Mouse (Mus musculus) CH12.LX (cell line): ENCODE measurements around the gene Shisa8. TPM values are rescaled to one million over a fixed set of nuclear protein-coding genes. Genes with fewer than 3 reads are reported as not detected.
A peak's percentile ranks its signal among the peaks of the same experiment; 100 is the strongest.

Experiments used
- DNase-seq: peaks from one replicate; pipeline ENCODE4 v3.0.0-alpha.2; 2013; ENCODE audit errors: extremely low read depth
- H3K27ac ChIP-seq: 2 replicates; pipeline ENCODE4 v1.5.1; 2012; ENCODE audit warnings: low read depth, mild to moderate bottlenecking, control low read depth, moderate library complexity; ENCODE audit not compliant: insufficient read depth
- H3K27me3 ChIP-seq: replicated peaks from 2 replicates; pipeline ENCODE3; 2012; ENCODE audit warnings: inconsistent platforms
- H3K36me3 ChIP-seq, 2 experiments: replicated peaks in 1 of 2; 2 replicates each; pipeline versions ENCODE3 to v1.6.1; 2012; ENCODE audit warnings: inconsistent platforms in 1 of 2, low read length in 1 of 2, mild to moderate bottlenecking in 1 of 2, mixed read lengths in 1 of 2, moderate library complexity in 1 of 2; ENCODE audit not compliant: control insufficient read depth in 1 of 2, insufficient read depth in 1 of 2
- H3K4me1 ChIP-seq, 2 experiments: 2 replicates each; pipeline ENCODE4 v1.6.1; 2012; ENCODE audit warnings: inconsistent platforms in 1 of 2, moderate library complexity in 1 of 2; ENCODE audit not compliant: insufficient read depth in 2 of 2, control insufficient read depth in 1 of 2
- H3K4me2 ChIP-seq: 2 replicates; pipeline ENCODE4 v1.6.1; 2012; ENCODE audit warnings: low read depth, mild to moderate bottlenecking, control low read depth; ENCODE audit not compliant: poor library complexity, insufficient read depth, severe bottlenecking
- H3K4me3 ChIP-seq, 3 experiments: fragments of 150-350 bp in 1 of 3; sonication (generic) in 1 of 3; replicated peaks in 1 of 3; 2 replicates each; pipeline versions ENCODE3 to v1.5.1; 2011 to 2012; ENCODE audit warnings: low read depth in 2 of 3, low read length in 2 of 3, mild to moderate bottlenecking in 2 of 3, moderate library complexity in 2 of 3, control low read depth in 1 of 3, improper control_type of control experiment in 1 of 3, inconsistent platforms in 1 of 3, mixed read lengths in 1 of 3; ENCODE audit not compliant: poor library complexity in 1 of 3
- H3K79me2 ChIP-seq: replicated peaks from 2 replicates; pipeline ENCODE4 v1.6.1; 2012; ENCODE audit warnings: mild to moderate bottlenecking, moderate library complexity; ENCODE audit not compliant: control insufficient read depth, poor library complexity, insufficient read depth, severe bottlenecking; ENCODE audit errors: extremely low read depth
- H3K9ac ChIP-seq: 2 replicates; pipeline ENCODE4 v1.6.1; 2012; ENCODE audit warnings: low read depth, mild to moderate bottlenecking, control low read depth, moderate library complexity; ENCODE audit not compliant: insufficient read depth
- H3K9me3 ChIP-seq: replicated peaks from 2 replicates; pipeline ENCODE3; 2012; ENCODE audit warnings: low read length, inconsistent platforms, mixed read lengths
- BHLHE40 ChIP-seq: IDR thresholded peaks from 2 replicates; pipeline ENCODE4 v1.6.1; 2011; ENCODE audit warnings: mild to moderate bottlenecking, low read depth, low read length, improper control_type of control experiment
- CHD1 ChIP-seq: IDR thresholded peaks from 2 replicates; pipeline ENCODE4 v1.6.1; 2012; ENCODE audit warnings: low read depth, low read length, improper control_type of control experiment, inconsistent platforms
- CHD2 ChIP-seq: IDR thresholded peaks from 2 replicates; pipeline ENCODE4 v1.6.1; 2011; ENCODE audit warnings: low read length, improper control_type of control experiment
- CTCF ChIP-seq, 2 experiments: IDR thresholded peaks in 1 of 2; conservative IDR thresholded peaks in 1 of 2; 2 replicates each; pipeline ENCODE4 v1.5.1; 2011 to 2012; ENCODE audit warnings: low read depth in 2 of 2, low read length in 2 of 2, improper control_type of control experiment in 1 of 2, inconsistent platforms in 1 of 2, mild to moderate bottlenecking in 1 of 2, moderate library complexity in 1 of 2
- E2F4 ChIP-seq: IDR thresholded peaks from 2 replicates; pipeline ENCODE4 v1.6.1; 2011; ENCODE audit warnings: low read depth, low read length, improper control_type of control experiment; ENCODE audit not compliant: insufficient replicate concordance
- ELF1 ChIP-seq: IDR thresholded peaks from 2 replicates; pipeline ENCODE4 v1.6.1; 2014; ENCODE audit warnings: low read depth, mild to moderate bottlenecking, inconsistent platforms, low read length, improper control_type of control experiment
- EP300 ChIP-seq: IDR thresholded peaks from 2 replicates; pipeline ENCODE4 v1.6.1; 2011; ENCODE audit warnings: low read length, improper control_type of control experiment
- ETS1 ChIP-seq: conservative IDR thresholded peaks from 2 replicates; pipeline ENCODE4 v1.6.1; 2012; ENCODE audit warnings: low read depth, mild to moderate bottlenecking, inconsistent platforms, low read length, improper control_type of control experiment, moderate library complexity
- GABPA ChIP-seq: IDR thresholded peaks from 2 replicates; pipeline ENCODE4 v1.6.1; 2012; ENCODE audit warnings: low read depth, low read length, improper control_type of control experiment, inconsistent platforms; ENCODE audit not compliant: insufficient replicate concordance
- IRF4 ChIP-seq: IDR thresholded peaks from 2 replicates; pipeline ENCODE4 v1.6.1; 2014; ENCODE audit warnings: low read depth, mild to moderate bottlenecking, inconsistent platforms, low read length, improper control_type of control experiment
- JUN ChIP-seq: IDR thresholded peaks from 2 replicates; pipeline ENCODE4 v1.6.1; 2011; ENCODE audit warnings: low read depth, mild to moderate bottlenecking, low read length, improper control_type of control experiment, moderate library complexity; ENCODE audit not compliant: insufficient read depth
- JUND ChIP-seq: conservative IDR thresholded peaks from 2 replicates; pipeline ENCODE4 v1.6.1; 2011; ENCODE audit warnings: low read depth, low read length, improper control_type of control experiment
- KAT2A ChIP-seq: IDR thresholded peaks from 2 replicates; pipeline ENCODE4 v1.6.1; 2012; ENCODE audit warnings: low read length, improper control_type of control experiment, inconsistent platforms; ENCODE audit not compliant: insufficient replicate concordance
- MAFK ChIP-seq: IDR thresholded peaks from 2 replicates; pipeline ENCODE4 v1.6.1; 2011; ENCODE audit warnings: low read length, improper control_type of control experiment; ENCODE audit not compliant: insufficient replicate concordance
- MAX ChIP-seq: IDR thresholded peaks from 2 replicates; pipeline ENCODE4 v1.6.1; 2011; ENCODE audit warnings: low read length, improper control_type of control experiment
- MAZ ChIP-seq: IDR thresholded peaks from 2 replicates; pipeline ENCODE4 v1.6.1; 2012; ENCODE audit warnings: low read depth, mild to moderate bottlenecking, inconsistent platforms, low read length, improper control_type of control experiment, moderate library complexity
- MEF2A ChIP-seq: IDR thresholded peaks from 2 replicates; pipeline ENCODE4 v1.6.1; 2014; ENCODE audit warnings: low read depth, mild to moderate bottlenecking, inconsistent platforms, low read length, improper control_type of control experiment, borderline replicate concordance
- MXI1 ChIP-seq: IDR thresholded peaks from 2 replicates; pipeline ENCODE4 v1.6.1; 2011; ENCODE audit warnings: mild to moderate bottlenecking, low read depth, low read length, improper control_type of control experiment
- MYC ChIP-seq: IDR thresholded peaks from 2 replicates; pipeline ENCODE4 v1.6.1; 2011; ENCODE audit warnings: low read depth, mild to moderate bottlenecking, improper control_type of control experiment, low read length
- NELFE ChIP-seq: IDR thresholded peaks from 2 replicates; pipeline ENCODE4 v1.6.1; 2011; ENCODE audit warnings: low read depth, low read length, improper control_type of control experiment
- NRF1 ChIP-seq: IDR thresholded peaks from 2 replicates; pipeline ENCODE4 v1.6.1; 2014; ENCODE audit warnings: low read depth, mild to moderate bottlenecking, inconsistent platforms, low read length, improper control_type of control experiment, moderate library complexity
- POLR2A ChIP-seq: IDR thresholded peaks from 2 replicates; pipeline ENCODE4 v1.6.1; 2011; ENCODE audit warnings: low read depth, mild to moderate bottlenecking, improper control_type of control experiment, low read length
- POLR2AphosphoS2 ChIP-seq: IDR thresholded peaks from 2 replicates; pipeline ENCODE4 v1.6.1; 2011; ENCODE audit warnings: low read depth, low read length, improper control_type of control experiment
- RAD21 ChIP-seq: IDR thresholded peaks from 2 replicates; pipeline ENCODE4 v1.6.1; 2011; ENCODE audit warnings: low read depth, mild to moderate bottlenecking, low read length, improper control_type of control experiment, moderate library complexity
- RCOR1 ChIP-seq: conservative IDR thresholded peaks from 2 replicates; pipeline ENCODE4 v1.6.1; 2012; ENCODE audit warnings: low read depth, mild to moderate bottlenecking, inconsistent platforms, low read length, improper control_type of control experiment
- SIN3A ChIP-seq: IDR thresholded peaks from 2 replicates; pipeline ENCODE4 v1.6.1; 2012; ENCODE audit warnings: low read length, improper control_type of control experiment, inconsistent platforms
- SMC3 ChIP-seq: IDR thresholded peaks from 2 replicates; pipeline ENCODE4 v1.6.1; 2011; ENCODE audit warnings: low read depth, low read length, improper control_type of control experiment
- TBP ChIP-seq: conservative IDR thresholded peaks from 2 replicates; pipeline ENCODE4 v1.6.1; 2011; ENCODE audit warnings: low read depth, low read length, improper control_type of control experiment
- TCF12 ChIP-seq: IDR thresholded peaks from 2 replicates; pipeline ENCODE4 v1.6.1; 2014; ENCODE audit warnings: low read depth, mild to moderate bottlenecking, inconsistent platforms, low read length, improper control_type of control experiment
- UBTF ChIP-seq: IDR thresholded peaks from 2 replicates; pipeline ENCODE4 v1.6.1; 2012; ENCODE audit warnings: low read depth, mild to moderate bottlenecking, inconsistent platforms, low read length, improper control_type of control experiment, moderate library complexity
- USF1 ChIP-seq: IDR thresholded peaks from 2 replicates; pipeline ENCODE4 v1.6.1; 2014; ENCODE audit warnings: low read depth, mild to moderate bottlenecking, inconsistent platforms, low read length, improper control_type of control experiment
- USF2 ChIP-seq: conservative IDR thresholded peaks from 2 replicates; pipeline ENCODE4 v1.6.1; 2011; ENCODE audit warnings: low read depth, low read length, improper control_type of control experiment
- ZC3H11A ChIP-seq: IDR thresholded peaks from 2 replicates; pipeline ENCODE4 v1.6.1; 2012; ENCODE audit warnings: low read depth, mild to moderate bottlenecking, inconsistent platforms, low read length, improper control_type of control experiment
- ZKSCAN1 ChIP-seq: IDR thresholded peaks from 2 replicates; pipeline ENCODE4 v1.6.1; 2012; ENCODE audit warnings: low read depth, inconsistent platforms, low read length, improper control_type of control experiment, borderline replicate concordance
- ZMIZ1 ChIP-seq: IDR thresholded peaks from 2 replicates; pipeline ENCODE4 v1.6.1; 2012; ENCODE audit warnings: low read depth, mild to moderate bottlenecking, inconsistent platforms, low read length, improper control_type of control experiment
- dilution Hi-C: fragments of 300-500 bp; cut with MboI; formaldehyde crosslinking; loops from 2 replicates; pipeline ENCODE4 v1.14.3; 2020; ENCODE audit warnings: low sequenced_read_pairs; ENCODE audit not compliant: extremely low pct_unique_long_range_greater_than_20kb, extremely low pct_ligation_motif_present
- in situ Hi-C: fragments of 300-500 bp; cut with MboI; formaldehyde crosslinking; loops from 3 replicates; pipeline ENCODE4 v1.14.3; 2019; ENCODE audit warnings: low sequenced_read_pairs, low pct_ligation_motif_present, low pct_unique_long_range_greater_than_20kb, mixed read lengths
- polyA plus RNA-seq: library from polyadenylated mRNA; unstranded; fragments of >175 nt; gene quantifications from 2 replicates; pipeline ENCODE4 v1.2.1, GENCODE M21; 2012; ENCODE audit warnings: low read depth; ENCODE audit not compliant: insufficient read length
- total RNA-seq, 2 experiments: library from RNA; depleted of rRNA; stranded (reverse); fragments of 300-350 nt in 1 of 2; fragments of >200 nt in 1 of 2; gene quantifications; 2 replicates each; pipeline ENCODE4 v1.2.3; 2012 to 2014

The Shisa8 gene
- total and polyA plus RNA-seq, 3 experiments, result 83.4 to 159 (median 103) TPM

DNA sequence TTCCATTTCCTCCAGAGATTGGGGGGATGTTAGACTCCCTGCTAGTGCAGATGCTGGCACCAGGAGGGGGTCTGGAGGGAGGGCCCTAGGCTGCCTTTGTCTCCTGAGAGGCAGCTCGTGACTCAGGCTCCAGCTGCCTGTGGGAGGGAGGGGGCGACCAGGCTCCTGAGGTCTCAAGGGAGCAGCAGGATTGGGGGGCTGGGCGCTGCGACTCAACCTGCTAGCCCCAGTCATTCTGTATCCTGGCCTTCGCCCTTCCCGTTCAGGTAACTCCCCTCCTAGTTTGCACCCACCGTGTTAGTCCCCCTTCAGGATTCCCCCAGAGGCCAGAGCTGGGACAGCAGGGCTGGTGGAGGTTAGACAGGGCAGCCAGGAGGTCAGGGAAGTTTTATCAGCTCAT, 4.4 kb upstream of the Shisa8 start (continued):
- TF ChIP-seq POLR2A (peak; percentile 54), JUN (no peak), MAFK (0 out of 2 replicates have a peak, but pooled peaks have one; percentile 19), CHD1 (peak; percentile 47; the same call in 1 of the 2 replicates), ETS1 (peak; percentile 90)
- TF ChIP-seq, all 38 proteins: peak for 24

GRCm38 (mm10) chr15:82216142-82216827, 3.7 kb upstream of the Shisa8 start:
- Histone ChIP-seq H3K4me1 (peaks cover 18 to 61% of the 10 kb centered on the region in 2 experiments), H3K79me2 (peaks cover 36% of the 10 kb centered on the region), H3K9ac (peak overlapping the region; percentile 93), H3K27me3 (no peaks in the 10 kb centered on the region), H3K4me3 (peak overlapping the region; percentile 57 to 75 (median 63)), H3K27ac (peak overlapping the region; percentile 99), H3K4me2 (peak overlapping the region; percentile 89), H3K36me3 (peaks cover 0 to 8% of the 10 kb centered on the region in 2 experiments), H3K9me3 (no peaks in the 10 kb centered on the region)
- in situ Hi-C loops (loop anchor here (10.0 kb wide), 1 partner anchor 71 kb away; the partner anchor contains the start of gene Srebf2), dilution Hi-C loops (no loop called here)
- no peak for DNase-seq
- TF ChIP-seq NRF1, result peak; percentile 62
- peak; percentile 85 for TF ChIP-seq IRF4
- peak; percentile 95 for TF ChIP-seq TCF12
- no peak for TF ChIP-seq SMC3
- TF ChIP-seq USF1, result no peak
- TF ChIP-seq CHD2, result peak; percentile 74
- TF ChIP-seq MAX, result peak; percentile 54; the same call in 1 of the 2 replicates
- no peak for TF ChIP-seq ZC3H11A
- TF ChIP-seq USF2, result no peak
- TF ChIP-seq EP300, result peak; percentile 63
- peak; percentile 87 for TF ChIP-seq MXI1
- peak; percentile 74 for TF ChIP-seq MEF2A
- no peak for TF ChIP-seq E2F4
- no peak for TF ChIP-seq POLR2AphosphoS2
- TF ChIP-seq JUND, result no peak
- TF ChIP-seq UBTF, result no peak
- TF ChIP-seq SIN3A, result no peak; the same call in 1 of the 2 replicates
- TF ChIP-seq ZMIZ1, result no peak
- peak; percentile 90 for TF ChIP-seq ETS1
- no peak for TF ChIP-seq KAT2A
- 0 out of 2 replicates have a peak, but pooled peaks have one; percentile 13 for TF ChIP-seq TBP
- TF ChIP-seq ELF1, result no peak; the same call in 1 of the 2 replicates
- peak; percentile 39; the same call in 1 of the 2 replicates for TF ChIP-seq NELFE
- no peak for TF ChIP-seq GABPA
- no peak for TF ChIP-seq CTCF (conservative IDR thresholded peaks at IDR 0.05 in 1 of 2, IDR thresholded peaks at IDR 0.05 in 1 of 2; ENCODE audit: low read depth in 2 of 2, low read length in 2 of 2)
- peak; percentile 40; the same call in 1 of the 2 replicates for TF ChIP-seq POLR2A
- TF ChIP-seq JUN, result no peak
- TF ChIP-seq ZKSCAN1, result no peak
- no peak; the same call in 1 of the 2 replicates for TF ChIP-seq CHD1
- no peak for TF ChIP-seq RAD21
- TF ChIP-seq MAFK, result no peak
- no peak; the same call in 1 of the 2 replicates for TF ChIP-seq RCOR1
- TF ChIP-seq BHLHE40, result peak; percentile 99
- TF ChIP-seq MYC, result no peak
- peak; percentile 95 for TF ChIP-seq MAZ
